Mouse (Mus musculus) cerebellum, adult 2 months (tissue): ENCODE data around the gene Fam118a. TPM values are rescaled to one million over a fixed set of nuclear protein-coding genes. Genes with fewer than 3 reads are reported as not detected.

Experiments used
- DNase-seq, 2 experiments: peaks; one replicate each; pipeline ENCODE4 v3.0.0; 2021
- H3K27ac ChIP-seq: fragments of 200-500 bp; 2 replicates; pipeline ENCODE4 v1.5.1; 2012; ENCODE audit warnings: low read length, control low read depth, inconsistent platforms; ENCODE audit not compliant: insufficient read depth
- H3K27me3 ChIP-seq: fragments of 200-500 bp; 2 replicates; pipeline ENCODE4 v1.6.1; 2012; ENCODE audit warnings: inconsistent platforms, mild to moderate bottlenecking, low read length, moderate library complexity; ENCODE audit not compliant: control insufficient read depth, insufficient read depth
- H3K4me1 ChIP-seq: fragments of 200-500 bp; 2 replicates; pipeline ENCODE4 v1.6.1; 2011; ENCODE audit warnings: low read length; ENCODE audit not compliant: control insufficient read depth, insufficient read depth
- H3K4me3 ChIP-seq: fragments of 200-500 bp; replicated peaks from 2 replicates; pipeline ENCODE3; 2011; ENCODE audit warnings: mild to moderate bottlenecking, low read depth, low read length, control low read depth; ENCODE audit not compliant: insufficient read depth
- CTCF ChIP-seq: fragments of 200-500 bp; IDR thresholded peaks from 2 replicates; pipeline ENCODE4 v1.5.1; 2011; ENCODE audit warnings: low read depth, mild to moderate bottlenecking, control low read depth, low read length, moderate library complexity, borderline replicate concordance; ENCODE audit not compliant: insufficient read depth
- POLR2A ChIP-seq: fragments of 200-500 bp; IDR thresholded peaks from 2 replicates; pipeline ENCODE4 v1.6.1; 2011; ENCODE audit warnings: low read length, control low read depth, borderline replicate concordance; ENCODE audit not compliant: insufficient read depth
- WGBS: fragments of 180-500 bp; shearing (Covaris S2); methylation state at CpG from one replicate; pipeline ENCODE4 v1.1.7; 2018; 5-methylcytosine and 5-hydroxymethylcytosine counted together
- polyA plus RNA-seq: library from polyadenylated mRNA; depleted of rRNA; stranded (reverse); fragments of >200 nt; gene quantifications from 2 replicates; pipeline ENCODE4 v1.2.3, GENCODE M21; 2012

The Fam118a gene
- polyA plus RNA-seq, 1 experiment, result 17.1 TPM

- no peak for DNase-seq
- Histone ChIP-seq H3K4me3 (no peak overlapping the region), H3K4me1 (no peaks in the 10 kb centered on the region), H3K27ac (no peak overlapping the region), H3K27me3 (no peaks in the 10 kb centered on the region)
- 54% methylated on average over 7 of the region's 7 CpGs for WGBS
- TF ChIP-seq CTCF (no peak), POLR2A (no peak)
Observed at GRCm38 (mm10) chr15:84999911-85000310, 28.8 kb upstream of the Fam118a start.

DNA sequence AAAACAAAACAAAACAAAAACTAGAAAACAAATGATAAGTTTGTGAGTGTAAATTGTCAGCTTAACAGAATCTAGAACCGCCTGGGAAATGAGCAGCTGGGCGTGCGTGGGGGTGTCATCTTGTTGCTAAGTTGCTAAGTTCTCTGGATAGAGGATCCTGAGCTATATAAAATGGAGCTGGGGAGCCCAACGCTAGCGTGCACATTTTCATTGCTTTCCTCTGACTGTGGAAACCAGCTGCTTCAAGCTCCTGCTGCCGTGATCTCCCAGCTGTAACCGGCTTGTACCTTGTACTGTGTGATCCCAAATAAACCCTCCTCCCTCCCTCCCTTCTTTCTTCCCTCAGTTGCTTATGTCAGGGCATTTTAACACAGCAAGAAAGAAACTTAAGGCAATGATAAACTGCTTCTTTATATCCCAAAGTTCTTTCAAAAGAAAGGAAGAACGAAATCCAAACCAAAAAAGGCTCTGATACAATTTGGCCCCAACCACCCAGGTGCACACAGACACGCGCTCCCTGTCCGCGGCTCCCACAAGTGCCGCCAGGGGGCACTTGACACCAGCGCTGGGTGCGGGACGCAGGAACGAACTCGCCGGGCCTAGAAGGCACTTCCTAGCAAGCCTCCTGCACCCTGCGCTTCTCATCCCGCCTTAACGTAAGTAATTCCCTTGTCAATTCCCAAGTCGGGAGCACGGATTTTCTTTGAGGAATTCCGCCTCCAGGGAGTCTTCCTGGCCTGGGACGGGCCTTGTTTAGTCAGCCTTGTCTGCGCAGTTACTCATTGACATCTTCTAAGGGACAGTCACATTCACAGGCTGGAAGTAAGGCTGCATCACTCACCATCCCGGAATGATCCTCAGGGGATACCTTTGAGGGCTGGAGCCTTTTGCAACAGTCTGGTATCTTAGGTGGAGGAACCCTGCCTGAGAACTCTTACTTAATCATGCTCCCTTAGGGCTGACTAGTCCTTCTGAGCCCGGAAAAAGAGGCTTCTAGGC is 27.5 kb upstream of the Fam118a start:
- H3K27me3 ChIP-seq, result no peaks in the 10 kb centered on the region
- no peak overlapping the region for H3K4me3 ChIP-seq
- TF ChIP-seq CTCF (peak; percentile 93), POLR2A (no peak)
- H3K4me1 ChIP-seq, result no peaks in the 10 kb centered on the region
- WGBS, result 23% methylated on average over 29 of the region's 29 CpGs
- no peak overlapping the region for H3K27ac ChIP-seq
- peak; percentile 72 to 80 for DNase-seq

DNA sequence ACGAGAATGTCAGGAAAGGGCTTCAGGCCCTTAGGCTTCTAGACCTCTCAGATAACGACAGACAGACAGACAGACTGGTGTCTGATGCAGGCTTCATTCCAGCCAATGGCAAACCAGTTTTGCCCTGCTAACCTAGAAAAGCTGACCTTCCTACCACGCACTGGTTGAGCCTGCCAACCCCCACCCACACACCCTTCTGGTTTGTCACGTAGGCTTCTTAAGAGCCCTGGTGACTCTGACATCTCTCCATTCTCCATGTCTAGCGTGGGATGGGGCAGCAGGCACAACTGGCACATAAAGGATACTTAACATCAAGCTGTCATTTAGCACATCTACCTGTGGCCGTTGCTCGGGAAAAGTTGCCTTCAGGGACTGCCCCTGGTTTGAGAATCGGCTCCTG is 19.1 kb upstream of the Fam118a start:
- Histone ChIP-seq H3K4me1 (no peaks in the 10 kb centered on the region), H3K27ac (no peak overlapping the region), H3K27me3 (no peaks in the 10 kb centered on the region), H3K4me3 (no peak overlapping the region)
- DNase-seq, result no peak
- 82% methylated on average over 8 of the region's 8 CpGs for WGBS
- TF ChIP-seq POLR2A (no peak), CTCF (no peak)

- Histone ChIP-seq H3K4me3 (no peak overlapping the region), H3K27ac (no peak overlapping the region), H3K4me1 (peaks cover 3% of the 10 kb centered on the region; the same call in 1 of the 2 replicates), H3K27me3 (no peaks in the 10 kb centered on the region)
- DNase-seq, result no peak
- TF ChIP-seq CTCF (no peak), POLR2A (no peak)
- WGBS, result 60% methylated on average over 19 of the region's 19 CpGs
Observed at GRCm38 (mm10) chr15:85011895-85012661, 16.7 kb upstream of the Fam118a start.

- WGBS, result 56% methylated on average over 2 of the region's 2 CpGs
- Histone ChIP-seq H3K4me1 (peaks cover 5% of the 10 kb centered on the region; the same call in 1 of the 2 replicates), H3K27me3 (no peaks in the 10 kb centered on the region), H3K4me3 (no peak overlapping the region), H3K27ac (no peak overlapping the region)
- no peak for TF ChIP-seq CTCF
- TF ChIP-seq POLR2A, result no peak
- DNase-seq, result no peak
Observed at GRCm38 (mm10) chr15:85012662-85013054, 16.1 kb upstream of the Fam118a start.

- H3K27me3 ChIP-seq, result no peaks in the 10 kb centered on the region
- TF ChIP-seq CTCF, result no peak
- TF ChIP-seq POLR2A, result no peak
- H3K27ac ChIP-seq, result no peak overlapping the region
- peaks cover 5% of the 10 kb centered on the region; the same call in 1 of the 2 replicates for H3K4me1 ChIP-seq
- no peak for DNase-seq
- 16% methylated on average over 11 of the region's 11 CpGs for WGBS
- H3K4me3 ChIP-seq, result no peak overlapping the region
Observed at GRCm38 (mm10) chr15:85015771-85016170, 13.0 kb upstream of the Fam118a start.

- peak; percentile 43 to 53 for DNase-seq
- TF ChIP-seq CTCF, result no peak
- no peak for TF ChIP-seq POLR2A
- 20% methylated on average over 21 of the region's 21 CpGs for WGBS
- Histone ChIP-seq H3K4me3 (no peak within 1 kb of the TSS), H3K27me3 (no peaks in the 10 kb centered on the region), H3K27ac (no peak within 1 kb of the TSS), H3K4me1 (peaks cover 5% of the 10 kb centered on the region; the same call in 1 of the 2 replicates)
Observed at GRCm38 (mm10) chr15:85016951-85017664, 11.6 kb upstream of the Fam118a start, which contains the start of gene Upk3a. TSS of gene Upk3a (plus strand) at chr15:85017141.
